Mouse (Mus musculus) E14TG2a.4 (cell line): ENCODE results near the gene Tmc6.

Experiments used
- H3K27me3 ChIP-seq: 2 replicates; pipeline ENCODE4 v1.6.1; 2014; ENCODE audit warnings: low read length, control low read depth; ENCODE audit not compliant: insufficient read depth
- H3K36me3 ChIP-seq: 2 replicates; pipeline ENCODE4 v1.6.1; 2014; ENCODE audit warnings: low read length, control low read depth; ENCODE audit not compliant: insufficient read depth
- H3K4me1 ChIP-seq: replicated peaks from 2 replicates; pipeline ENCODE4 v1.6.1; 2014; ENCODE audit warnings: low read depth, low read length, control low read depth
- H3K4me3 ChIP-seq: replicated peaks from 2 replicates; pipeline ENCODE4 v1.5.1; 2014; ENCODE audit warnings: mild to moderate bottlenecking, low read length
- H3K9me3 ChIP-seq: 2 replicates; pipeline ENCODE4 v1.6.1; 2014; ENCODE audit warnings: low read length, control low read depth
- CTCF ChIP-seq: conservative IDR thresholded peaks from 2 replicates; pipeline ENCODE4 v1.5.1; 2014; ENCODE audit warnings: low read length
- NANOG ChIP-seq: IDR thresholded peaks from 2 replicates; pipeline ENCODE4 v1.6.1; 2014; ENCODE audit warnings: borderline replicate concordance, low read length, mixed read lengths
- POU5F1 ChIP-seq: IDR thresholded peaks from 2 replicates; pipeline ENCODE4 v1.6.1; 2014; ENCODE audit warnings: low read length, borderline replicate concordance

The Tmc6 gene

GRCm38 (mm10) chr11:117761801-117762200 is 20.2 kb downstream of the Tmc6 start:
- Histone ChIP-seq H3K36me3 (peaks cover 84% of the 10 kb centered on the region), H3K27me3 (no peaks in the 10 kb centered on the region), H3K9me3 (no peaks in the 10 kb centered on the region), H3K4me1 (peaks cover 62% of the 10 kb centered on the region), H3K4me3 (0 out of 2 replicates have a peak overlapping the region, but pooled peaks have one; percentile 64)
- no peak for TF ChIP-seq POU5F1
- no peak for TF ChIP-seq CTCF
- no peak for TF ChIP-seq NANOG

DNA sequence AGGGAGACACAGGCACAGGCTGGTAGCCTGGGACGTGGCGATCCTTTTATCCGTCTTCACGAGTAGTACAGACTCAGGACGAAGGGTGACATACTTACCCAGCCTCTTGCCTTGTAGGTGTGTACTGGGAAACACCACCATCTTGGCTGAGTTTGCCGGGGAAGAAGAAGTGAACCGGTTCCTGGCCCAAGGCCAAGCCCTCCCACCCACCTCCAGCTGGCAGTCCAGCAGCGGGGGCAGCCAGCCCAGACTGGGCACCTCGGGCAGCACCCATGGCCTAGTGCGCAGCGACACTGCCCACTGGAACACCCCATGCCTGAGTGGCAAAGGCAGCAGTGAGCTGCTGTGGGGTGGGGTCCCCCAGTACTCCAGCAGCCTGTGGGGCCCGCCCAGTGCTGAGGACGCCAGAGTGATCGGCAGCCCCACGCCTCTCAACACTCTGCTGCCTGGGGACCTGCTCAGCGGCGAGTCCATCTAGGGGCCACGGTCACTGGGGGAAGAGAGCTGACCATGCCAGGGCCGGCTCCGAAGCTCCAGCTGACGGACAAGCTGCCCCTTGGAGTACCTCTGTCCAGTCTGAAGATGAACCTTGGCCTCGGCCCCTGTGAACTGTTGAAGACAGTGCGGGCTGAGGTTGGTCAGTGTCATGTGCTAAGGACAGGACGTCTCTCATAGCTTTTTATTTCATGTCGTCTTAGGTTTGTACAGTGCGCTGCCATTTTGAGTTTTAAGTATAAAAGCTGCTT is 21.5 kb downstream of the Tmc6 start:
- Histone ChIP-seq H3K36me3 (peaks cover 85% of the 10 kb centered on the region), H3K4me3 (peak overlapping the region; percentile 64), H3K4me1 (peaks cover 49% of the 10 kb centered on the region), H3K9me3 (no peaks in the 10 kb centered on the region), H3K27me3 (no peaks in the 10 kb centered on the region)
- no peak for TF ChIP-seq NANOG
- TF ChIP-seq CTCF = no peak
- TF ChIP-seq POU5F1 = no peak

DNA sequence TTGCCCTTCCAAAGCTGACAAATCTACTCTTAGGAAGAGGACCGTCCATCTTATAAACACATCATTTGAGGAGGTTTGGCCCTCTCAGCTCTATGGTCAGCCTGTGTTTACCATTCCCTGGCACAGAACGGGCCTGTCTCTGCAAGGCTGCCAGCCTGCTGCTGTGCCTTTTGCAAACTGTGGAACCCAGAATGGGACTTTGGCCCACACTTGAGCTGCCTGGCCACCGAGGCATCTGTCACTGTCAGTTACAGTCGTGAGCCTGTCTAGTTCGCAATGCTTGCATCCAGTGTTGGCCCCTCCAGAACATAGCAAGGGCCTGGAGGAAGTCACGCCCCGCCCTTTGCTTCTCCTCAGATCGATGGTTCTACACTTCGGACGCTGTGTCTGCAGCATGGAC is 22.7 kb downstream of the Tmc6 start:
- Histone ChIP-seq H3K4me3 (peak overlapping the region; percentile 39), H3K36me3 (peaks cover 86% of the 10 kb centered on the region), H3K27me3 (no peaks in the 10 kb centered on the region), H3K9me3 (no peaks in the 10 kb centered on the region), H3K4me1 (peaks cover 37% of the 10 kb centered on the region)
- TF ChIP-seq POU5F1 (no peak), CTCF (no peak), NANOG (no peak)

- Histone ChIP-seq H3K4me3 (no peak overlapping the region), H3K4me1 (peaks cover 16% of the 10 kb centered on the region), H3K9me3 (no peaks in the 10 kb centered on the region), H3K36me3 (peaks cover 96% of the 10 kb centered on the region), H3K27me3 (no peaks in the 10 kb centered on the region)
- TF ChIP-seq POU5F1 = no peak
- TF ChIP-seq NANOG = no peak
- no peak for TF ChIP-seq CTCF
Measured at GRCm38 (mm10) chr11:117755891-117756290, 26.1 kb downstream of the Tmc6 start.

- TF ChIP-seq NANOG (no peak), POU5F1 (no peak), CTCF (no peak)
- H3K36me3 ChIP-seq = peaks cover 98% of the 10 kb centered on the region
Measured at GRCm38 (mm10) chr11:117751544-117751943, 30.5 kb downstream of the Tmc6 start.

DNA sequence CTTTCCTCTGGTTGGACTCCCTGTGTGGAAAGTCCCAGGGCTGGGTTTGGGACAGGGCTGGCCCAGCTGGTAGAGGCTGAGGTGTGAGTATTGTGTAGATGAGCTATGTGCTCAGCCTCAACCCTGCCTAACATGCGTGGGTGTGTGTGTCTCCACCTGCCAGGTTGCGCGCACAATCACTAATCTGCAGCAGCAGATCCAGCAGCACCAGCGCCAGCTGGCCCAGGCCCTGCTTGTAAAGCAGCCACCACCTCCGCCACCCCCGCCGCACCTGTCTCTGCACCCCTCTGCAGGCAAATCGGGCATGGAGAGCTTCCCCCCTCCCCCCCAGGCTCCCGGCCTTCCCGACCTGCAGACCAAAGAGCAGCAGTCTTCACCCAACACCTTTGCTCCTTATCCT is 32.6 kb downstream of the Tmc6 start:
- Histone ChIP-seq H3K4me1 (peaks cover 18% of the 10 kb centered on the region), H3K36me3 (peaks cover 98% of the 10 kb centered on the region), H3K27me3 (no peaks in the 10 kb centered on the region), H3K9me3 (no peaks in the 10 kb centered on the region), H3K4me3 (peak overlapping the region; percentile 48)
- TF ChIP-seq NANOG (no peak), POU5F1 (no peak), CTCF (no peak)

More at GRCm38 (mm10) chr11:117751544-117751943, 30.5 kb downstream of the Tmc6 start:
- H3K9me3 ChIP-seq = no peaks in the 10 kb centered on the region
- peaks cover 18% of the 10 kb centered on the region for H3K4me1 ChIP-seq
- H3K4me3 ChIP-seq = no peak overlapping the region
- no peaks in the 10 kb centered on the region for H3K27me3 ChIP-seq

GRCm38 (mm10) chr11:117748628-117749027 is 33.4 kb downstream of the Tmc6 start:
- no peaks in the 10 kb centered on the region for H3K27me3 ChIP-seq
- peaks cover 97% of the 10 kb centered on the region for H3K36me3 ChIP-seq
- TF ChIP-seq NANOG (no peak), CTCF (no peak), POU5F1 (no peak)
- H3K4me1 ChIP-seq = peaks cover 20% of the 10 kb centered on the region
- no peak overlapping the region for H3K4me3 ChIP-seq
- H3K9me3 ChIP-seq = no peaks in the 10 kb centered on the region

DNA sequence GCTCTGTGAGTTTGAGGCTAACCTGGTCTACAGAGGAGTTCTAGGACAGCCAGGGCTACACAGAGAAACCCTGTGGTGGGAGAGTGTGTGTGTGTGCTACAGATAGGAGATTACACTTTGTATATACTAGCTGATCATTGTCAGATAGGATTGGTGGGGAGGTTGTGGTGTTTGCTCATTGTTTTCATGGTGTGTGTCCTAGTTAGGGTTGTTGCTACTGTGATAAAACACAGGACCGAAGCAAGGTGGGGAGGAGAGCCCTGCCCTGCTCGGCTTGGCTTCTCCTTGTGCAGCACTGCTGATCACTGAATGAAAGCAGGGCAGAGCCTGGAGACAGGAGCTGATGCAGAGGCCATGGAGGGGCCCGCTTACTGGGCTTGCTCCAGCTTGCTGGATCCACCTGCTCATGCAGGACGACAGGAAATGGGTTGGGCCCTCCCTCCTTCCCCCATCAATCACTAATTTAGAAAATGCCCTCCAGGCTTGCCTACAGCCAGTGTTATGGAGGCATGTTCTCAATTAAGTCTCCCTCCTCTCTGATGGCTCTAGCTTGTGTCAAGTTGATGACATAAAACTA is 38.5 kb downstream of the Tmc6 start:
- TF ChIP-seq CTCF (no peak), NANOG (no peak), POU5F1 (no peak)
- H3K9me3 ChIP-seq = no peaks in the 10 kb centered on the region

More for the DNA sequence above, 38.5 kb downstream of the Tmc6 start:
- Histone ChIP-seq H3K36me3 (peaks cover 99% of the 10 kb centered on the region), H3K4me3 (no peak overlapping the region), H3K27me3 (no peaks in the 10 kb centered on the region), H3K4me1 (peaks cover 45% of the 10 kb centered on the region)
